Mouse (Mus musculus): Measurements from ENCODE around the gene Mfsd13b. TPM values are rescaled to one million over a fixed set of nuclear protein-coding genes. Genes with fewer than 3 reads are reported as not detected.

The Mfsd13b gene
- total and polyA plus RNA-seq, 3 experiments: not detected

DNA sequence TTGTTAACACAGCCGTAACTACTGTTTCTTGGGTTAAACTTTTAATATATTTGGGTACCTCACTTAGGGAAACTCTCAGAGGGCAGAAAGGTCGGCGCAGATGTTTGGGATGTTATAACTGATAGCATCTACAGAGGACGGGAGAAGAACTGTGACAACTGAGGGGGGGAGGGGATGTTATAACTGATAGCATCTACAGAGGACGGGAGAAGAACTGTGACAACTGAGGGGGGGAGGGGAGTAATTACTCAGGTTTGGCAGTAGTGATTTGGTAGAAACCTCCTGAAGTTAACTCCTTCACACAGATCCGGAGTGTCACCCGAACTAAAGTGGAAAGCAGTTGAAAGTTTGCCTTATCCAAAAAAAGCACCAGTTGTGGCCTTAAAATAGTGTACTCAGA, 659 bp downstream of the Mfsd13b start:
- Histone ChIP-seq H3K4me1 (ENCODE audit: control insufficient read depth in 1 of 2, insufficient read depth in 2 of 2) (peaks cover 3 to 28% of the 10 kb centered on the region in 2 experiments; a peak in 3 of 4 replicates), H3K4me3 (replicated peaks in 1 of 3; ENCODE audit: low read depth in 2 of 3, low read length in 2 of 3, poor library complexity in 1 of 3) (peak overlapping the region; percentile 62 to 77 (median 72)), H3K4me2 (ENCODE audit: insufficient read depth, low read depth, poor library complexity, severe bottlenecking) (peak overlapping the region; percentile 88), H3K27ac (ENCODE audit: insufficient read depth, low read depth) (no peak overlapping the region), H3K9ac (ENCODE audit: insufficient read depth, low read depth) (peak overlapping the region; percentile 16), H3K27me3 (replicated peaks) (no peaks in the 10 kb centered on the region), H3K9me3 (replicated peaks; ENCODE audit: low read length) (no peaks in the 10 kb centered on the region), H3K79me2 (replicated peaks; ENCODE audit: control insufficient read depth, extremely low read depth, insufficient read depth, poor library complexity, severe bottlenecking) (no peaks in the 10 kb centered on the region), H3K36me3 (replicated peaks in 1 of 2; ENCODE audit: control insufficient read depth in 1 of 2, insufficient read depth in 1 of 2, low read length in 1 of 2) (no peaks in the 10 kb centered on the region)
- dilution Hi-C loops (cut with MboI; ENCODE audit: extremely low pct_ligation_motif_present, extremely low pct_unique_long_range_greater_than_20kb, low sequenced_read_pairs) (no loop called here), in situ Hi-C loops (cut with MboI; ENCODE audit: low pct_ligation_motif_present, low pct_unique_long_range_greater_than_20kb, low sequenced_read_pairs) (loop anchor here (10.0 kb wide), 1 partner anchor 52 kb away; the partner anchor contains the start of gene Mettl9)
- TF ChIP-seq ZKSCAN1 (IDR thresholded peaks at IDR 0.05; ENCODE audit: borderline replicate concordance, low read depth, low read length) (no peak), CTCF (conservative IDR thresholded peaks at IDR 0.05 in 1 of 2, IDR thresholded peaks at IDR 0.05 in 1 of 2; ENCODE audit: low read depth in 2 of 2, low read length in 2 of 2) (no peak), CHD2 (IDR thresholded peaks at IDR 0.05; ENCODE audit: low read length) (0 out of 2 replicates have a peak, but pooled peaks have one; percentile 54), JUND (conservative IDR thresholded peaks at IDR 0.05; ENCODE audit: low read depth, low read length) (no peak), MEF2A (IDR thresholded peaks at IDR 0.05; ENCODE audit: borderline replicate concordance, low read depth, low read length) (no peak)
- DNase-seq (ENCODE audit: extremely low read depth): peak; percentile 26

DNA sequence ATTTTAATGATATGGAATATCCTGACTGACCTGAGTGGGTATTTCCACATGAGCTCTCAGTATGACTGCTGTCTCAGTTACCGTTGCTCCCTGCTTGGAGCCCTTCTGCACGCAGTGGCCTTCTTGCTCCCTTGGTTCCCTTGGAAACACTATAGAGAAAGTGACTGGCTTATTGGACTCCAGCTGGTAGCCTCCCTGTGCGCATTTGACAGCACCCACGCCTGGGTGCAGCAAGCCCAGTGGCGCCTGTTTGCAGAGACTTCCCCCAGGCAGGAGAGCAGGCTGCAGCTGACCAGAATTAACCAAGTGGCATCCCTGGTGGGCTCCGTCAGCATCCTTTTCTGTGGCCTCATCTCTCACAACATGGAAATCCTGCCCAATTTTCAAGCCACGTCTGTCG, 8.9 kb downstream of the Mfsd13b start:
- in situ Hi-C loops (cut with MboI; ENCODE audit: low pct_ligation_motif_present, low pct_unique_long_range_greater_than_20kb, low sequenced_read_pairs) (no loop called here), dilution Hi-C loops (cut with MboI; ENCODE audit: extremely low pct_ligation_motif_present, extremely low pct_unique_long_range_greater_than_20kb, low sequenced_read_pairs) (no loop called here)
- Histone ChIP-seq H3K79me2 (replicated peaks; ENCODE audit: control insufficient read depth, extremely low read depth, insufficient read depth, poor library complexity, severe bottlenecking) (no peaks in the 10 kb centered on the region), H3K27ac (ENCODE audit: insufficient read depth, low read depth) (no peak overlapping the region), H3K4me2 (ENCODE audit: insufficient read depth, low read depth, poor library complexity, severe bottlenecking) (no peak overlapping the region), H3K4me3 (replicated peaks in 1 of 3; ENCODE audit: low read depth in 2 of 3, low read length in 2 of 3, poor library complexity in 1 of 3) (no peak overlapping the region), H3K9me3 (replicated peaks; ENCODE audit: low read length) (no peaks in the 10 kb centered on the region), H3K9ac (ENCODE audit: insufficient read depth, low read depth) (no peak overlapping the region), H3K4me1 (ENCODE audit: control insufficient read depth in 1 of 2, insufficient read depth in 2 of 2) (no peaks in the 10 kb centered on the region), H3K27me3 (replicated peaks) (no peaks in the 10 kb centered on the region), H3K36me3 (replicated peaks in 1 of 2; ENCODE audit: control insufficient read depth in 1 of 2, insufficient read depth in 1 of 2, low read length in 1 of 2) (no peaks in the 10 kb centered on the region)
- no peak for TF ChIP-seq ZC3H11A (IDR thresholded peaks at IDR 0.05; ENCODE audit: low read depth, low read length)
- no peak for TF ChIP-seq EP300 (IDR thresholded peaks at IDR 0.05; ENCODE audit: low read length)
- no peak for TF ChIP-seq CHD1 (IDR thresholded peaks at IDR 0.05; ENCODE audit: low read depth, low read length)
- TF ChIP-seq RCOR1 (conservative IDR thresholded peaks at IDR 0.05; ENCODE audit: low read depth, low read length): no peak
- TF ChIP-seq E2F4 (IDR thresholded peaks at IDR 0.05; ENCODE audit: insufficient replicate concordance, low read depth, low read length): no peak
- TF ChIP-seq CHD2 (IDR thresholded peaks at IDR 0.05; ENCODE audit: low read length): no peak
- TF ChIP-seq TBP (conservative IDR thresholded peaks at IDR 0.05; ENCODE audit: low read depth, low read length): no peak
- TF ChIP-seq ETS1 (conservative IDR thresholded peaks at IDR 0.05; ENCODE audit: low read depth, low read length): no peak
- TF ChIP-seq MXI1 (IDR thresholded peaks at IDR 0.05; ENCODE audit: low read depth, low read length): no peak
- no peak for TF ChIP-seq JUND (conservative IDR thresholded peaks at IDR 0.05; ENCODE audit: low read depth, low read length)
- no peak for TF ChIP-seq MEF2A (IDR thresholded peaks at IDR 0.05; ENCODE audit: borderline replicate concordance, low read depth, low read length)
- TF ChIP-seq POLR2AphosphoS2 (IDR thresholded peaks at IDR 0.05; ENCODE audit: low read depth, low read length): no peak
- DNase-seq (ENCODE audit: extremely low read depth): no peak

All from CH12.LX (cell line).